In genomic region chr12:76533377-76534222, GRCm38 (mm10) we compare ENCODE assay signal across 8 mouse cellular contexts. TPM values are rescaled to one million over a fixed set of nuclear protein-coding genes. Genes with fewer than 3 reads are reported as not detected.
DNase-seq lines count a peak whose midpoint lies in the region; ATAC-seq and TF ChIP-seq lines count a peak whose summit lies in the region.

No protein-coding gene starts in this region.

- 0 out of 2 replicates have a peak, but pooled peaks have one; percentile 10 for TF ChIP-seq POLR2A in lung, adult 2 months (IDR thresholded peaks at IDR 0.05; ENCODE audit: borderline replicate concordance, extremely low read depth, low read depth, low read length)

- peak overlapping the region; percentile 82 for H3K4me3 ChIP-seq in embryonic facial prominence, embryonic 10.5 days
- peak overlapping the region; percentile 70 for H3K4me3 ChIP-seq in heart, embryonic 11.5 days (ENCODE audit: low read depth, low read length)
- peak overlapping the region; percentile 65 for H3K4me3 ChIP-seq in kidney, embryonic 14.5 days (ENCODE audit: low read length)
- H3K4me3 ChIP-seq in lung, adult 2 months (replicated peaks; ENCODE audit: extremely low read depth, low read depth, low read length): peak overlapping the region; percentile 67
- peak overlapping the region; percentile 51 for H3K4me3 ChIP-seq in neural tube, embryonic 14.5 days (ENCODE audit: low read depth, low read length)

- H3K27me3 ChIP-seq in embryonic facial prominence, embryonic 10.5 days (replicated peaks; ENCODE audit: low read depth, poor library complexity, severe bottlenecking): peaks cover 82% of the 10 kb centered on the region
- H3K27me3 ChIP-seq in heart, embryonic 11.5 days (ENCODE audit: control insufficient read depth, insufficient read depth, low read length): peaks cover 29% of the 10 kb centered on the region
- H3K27me3 ChIP-seq in kidney, embryonic 14.5 days (ENCODE audit: control insufficient read depth, insufficient read depth, low read length): no peaks in the 10 kb centered on the region
- H3K27me3 ChIP-seq in neural tube, embryonic 14.5 days (ENCODE audit: control insufficient read depth, insufficient read depth, low read length): peaks cover 41% of the 10 kb centered on the region

- no peaks in the 10 kb centered on the region for H3K36me3 ChIP-seq in embryonic facial prominence, embryonic 10.5 days (replicated peaks)
- no peaks in the 10 kb centered on the region for H3K36me3 ChIP-seq in heart, embryonic 11.5 days (ENCODE audit: control insufficient read depth, insufficient read depth, low read length)
- H3K36me3 ChIP-seq in kidney, embryonic 14.5 days (ENCODE audit: control insufficient read depth, insufficient read depth, low read length): no peaks in the 10 kb centered on the region
- no peaks in the 10 kb centered on the region for H3K36me3 ChIP-seq in neural tube, embryonic 14.5 days (ENCODE audit: control insufficient read depth, insufficient read depth, low read length)

- peak overlapping the region; percentile 88 for H3K27ac ChIP-seq in embryonic facial prominence, embryonic 10.5 days (replicated peaks)
- peak overlapping the region; percentile 60 for H3K27ac ChIP-seq in heart, embryonic 11.5 days (ENCODE audit: low read depth, low read length)
- H3K27ac ChIP-seq in kidney, embryonic 14.5 days (ENCODE audit: low read depth, low read length): peak overlapping the region; percentile 84
- no peak overlapping the region for H3K27ac ChIP-seq in neural tube, embryonic 14.5 days (ENCODE audit: low read depth, low read length)

- ATAC-seq in heart, embryonic 11.5 days (replicated peaks; ENCODE audit: insufficient number of reproducible peaks, low FRiP score, low TSS enrichment): peak; percentile 82
- ATAC-seq in kidney, embryonic 14.5 days (ENCODE audit: low FRiP score, low TSS enrichment): peak; percentile 89
- ATAC-seq in neural tube, embryonic 14.5 days (ENCODE audit: low read depth): peak; percentile 50; the same call in 1 of the 2 replicates

- TF ChIP-seq CTCF in lung, adult 2 months (IDR thresholded peaks at IDR 0.05; ENCODE audit: insufficient read depth, low read length): no peak

- DNase-seq in right cerebral cortex, adult 18-20 months: peak; percentile 39
- no peak for DNase-seq in right cerebral cortex, postnatal 36 days (ENCODE audit: low spot score in 2 of 2)
- DNase-seq in embryonic facial prominence, embryonic 10.5 days (ENCODE audit: low spot score): peak; percentile 88
- peak; percentile 63 for DNase-seq in lung, adult 2 months
- peak; percentile 61 for DNase-seq in thymus, postnatal 0 days (ENCODE audit: low spot score)

- H3K9me3 ChIP-seq in embryonic facial prominence, embryonic 10.5 days: no peaks in the 10 kb centered on the region
- H3K9me3 ChIP-seq in heart, embryonic 11.5 days (replicated peaks; ENCODE audit: control insufficient read depth, low read length): no peaks in the 10 kb centered on the region
- H3K9me3 ChIP-seq in kidney, embryonic 14.5 days (ENCODE audit: control insufficient read depth, low read length): no peaks in the 10 kb centered on the region
- H3K9me3 ChIP-seq in neural tube, embryonic 14.5 days (ENCODE audit: control insufficient read depth, low read length): no peaks in the 10 kb centered on the region

- peaks cover 59% of the 10 kb centered on the region for H3K4me1 ChIP-seq in embryonic facial prominence, embryonic 10.5 days
- H3K4me1 ChIP-seq in heart, embryonic 11.5 days (ENCODE audit: control insufficient read depth, insufficient read depth, low read length): peaks cover 41% of the 10 kb centered on the region
- peaks cover 18% of the 10 kb centered on the region for H3K4me1 ChIP-seq in kidney, embryonic 14.5 days (ENCODE audit: control insufficient read depth, insufficient read depth, low read length)
- peaks cover 2% of the 10 kb centered on the region; the same call in 1 of the 2 replicates for H3K4me1 ChIP-seq in lung, adult 2 months (ENCODE audit: control insufficient read depth, insufficient read depth, low read length)
- peaks cover 8% of the 10 kb centered on the region; the same call in 1 of the 2 replicates for H3K4me1 ChIP-seq in neural tube, embryonic 14.5 days (ENCODE audit: control insufficient read depth, insufficient read depth, low read length)

- H3K9ac ChIP-seq in heart, embryonic 11.5 days (ENCODE audit: low read depth, low read length): peak overlapping the region; percentile 69
- peak overlapping the region; percentile 87 for H3K9ac ChIP-seq in kidney, embryonic 14.5 days (ENCODE audit: low read depth, low read length)
- H3K9ac ChIP-seq in neural tube, embryonic 14.5 days (replicated peaks; ENCODE audit: low read depth, low read length): peak overlapping the region; percentile 22; the same call in 1 of the 2 replicates

- under 1% methylated on average over 74 of the region's 74 CpGs for WGBS in embryonic facial prominence, embryonic 10.5 days
- WGBS in heart, embryonic 11.5 days (ENCODE audit: insufficient replicate concordance): under 1% methylated on average over 68 of the region's 74 CpGs
- WGBS in kidney, embryonic 14.5 days: under 1% methylated on average over 68 of the region's 74 CpGs
- WGBS in lung, adult 2 months: under 1% methylated on average over 74 of the region's 74 CpGs
- WGBS in neural tube, embryonic 14.5 days: 1% methylated on average over 61 of the region's 74 CpGs

- peak overlapping the region; percentile 74 for H3K4me2 ChIP-seq in heart, embryonic 11.5 days
- peak overlapping the region; percentile 91 for H3K4me2 ChIP-seq in kidney, embryonic 14.5 days (replicated peaks; ENCODE audit: low read depth, low read length)
- peak overlapping the region; percentile 97 for H3K4me2 ChIP-seq in neural tube, embryonic 14.5 days (ENCODE audit: low read depth, low read length)

RNA-seq across cellular contexts. Expression of gene Plekhg3, which starts 2.9 kb away (rescaled TPM):
- 3.3 and 3.9 TPM in 2 replicates for polyA plus RNA-seq in embryonic facial prominence, embryonic 10.5 days (2016; fragmentation: Nextera tagmentation; extraction: Ambion mirVana)
- polyA plus RNA-seq in heart, embryonic 11.5 days (2014; fragmentation: Nextera tagmentation; extraction: Ambion mirVana): 4.4 and 5.4 TPM in 2 replicates
- 7.9 and 15.1 TPM in 2 replicates for polyA plus RNA-seq in kidney, embryonic 14.5 days (2014; fragmentation: Nextera tagmentation; extraction: Ambion mirVana)
- polyA plus RNA-seq in lung, adult 2 months (2012; rRNA removed): 19.5 and 20.4 TPM in 2 replicates
- polyA plus RNA-seq in neural tube, embryonic 14.5 days (2014; fragmentation: Nextera tagmentation; extraction: Ambion mirVana): 0.47 and 0.90 TPM in 2 replicates
- polyA plus RNA-seq in thymus, postnatal 0 days (2015; fragmentation: Nextera tagmentation; extraction: Ambion mirVana): 3.3 and 4.7 TPM in 2 replicates

Comparison
In these comparisons a context has a peak if more than half of its experiments do, and no peak if none do; other contexts are left out.
1. DNase-seq: peak in right cerebral cortex, adult 18-20 months (single experiment), embryonic facial prominence, embryonic 10.5 days (single experiment), lung, adult 2 months (single experiment) and thymus, postnatal 0 days (single experiment); none in right cerebral cortex, postnatal 36 days (0 of 2).
2. H3K9ac ChIP-seq: peak in every context shown above with its lines; median percentile 87 in kidney, embryonic 14.5 days; 69 in heart, embryonic 11.5 days; 22 in neural tube, embryonic 14.5 days.
3. Peak in every context shown above with its lines, with median percentiles within 50 percentile points of each other: H3K4me3 ChIP-seq, ATAC-seq and H3K4me2 ChIP-seq.